Mouse (Mus musculus) small intestine, adult 2 months (tissue): Measurements from ENCODE around the gene Zfp677.

Experiments used
- CTCF ChIP-seq: fragments of 200-500 bp; IDR thresholded peaks from 2 replicates; pipeline ENCODE4 v1.5.1; 2012; ENCODE audit warnings: low read depth, mild to moderate bottlenecking, control low read depth, inconsistent platforms, low read length, moderate library complexity, mixed read lengths; ENCODE audit not compliant: insufficient replicate concordance, insufficient read length; ENCODE audit errors: extremely low read depth
- POLR2A ChIP-seq: fragments of 200-500 bp; IDR thresholded peaks from 2 replicates; pipeline ENCODE4 v1.6.1; 2012; ENCODE audit warnings: low read depth, mild to moderate bottlenecking, control low read depth, inconsistent platforms, low read length, moderate library complexity

DNA sequence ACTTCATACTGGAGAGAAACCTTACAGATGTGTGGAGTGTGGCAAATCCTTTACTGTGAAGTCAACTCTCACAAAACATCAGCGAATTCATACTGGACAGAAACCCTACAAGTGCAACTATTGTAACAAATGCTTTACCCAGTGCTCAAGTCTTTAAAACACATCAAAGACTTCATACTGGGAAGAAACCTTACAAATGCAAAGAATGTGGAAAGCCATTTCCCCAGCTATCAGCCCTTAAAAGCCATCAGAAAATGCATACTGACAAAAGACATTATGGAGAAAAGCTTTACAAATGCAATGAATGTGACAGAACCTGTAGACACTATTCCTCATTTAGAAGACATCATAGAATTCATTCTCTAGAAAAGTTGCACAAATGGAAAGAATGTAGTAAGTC lies 8.2 kb upstream of the Zfp677 start:
- TF ChIP-seq CTCF = no peak
- no peak for TF ChIP-seq POLR2A
